Mouse (Mus musculus) G1E (cell line): ENCODE results near the gene Rbms1.

Experiments used
- CTCF ChIP-seq: IDR thresholded peaks from 2 replicates; pipeline ENCODE4 v1.5.1; 2012; ENCODE audit warnings: low read depth, low read length, inconsistent platforms, mixed read lengths
- GATA1 ChIP-seq: IDR thresholded peaks from 2 replicates; pipeline ENCODE4 v1.6.1; 2012; ENCODE audit warnings: borderline replicate concordance, low read length, inconsistent platforms, mixed read lengths
- POLR2AphosphoS5 ChIP-seq: IDR thresholded peaks from 2 replicates; pipeline ENCODE4 v1.6.1; 2012; ENCODE audit warnings: low read depth, low read length, inconsistent platforms; ENCODE audit not compliant: insufficient replicate concordance
- TAL1 ChIP-seq: conservative IDR thresholded peaks from 2 replicates; pipeline ENCODE4 v1.6.1; 2012; ENCODE audit warnings: low read depth, low read length, inconsistent platforms, mixed read lengths

DNA sequence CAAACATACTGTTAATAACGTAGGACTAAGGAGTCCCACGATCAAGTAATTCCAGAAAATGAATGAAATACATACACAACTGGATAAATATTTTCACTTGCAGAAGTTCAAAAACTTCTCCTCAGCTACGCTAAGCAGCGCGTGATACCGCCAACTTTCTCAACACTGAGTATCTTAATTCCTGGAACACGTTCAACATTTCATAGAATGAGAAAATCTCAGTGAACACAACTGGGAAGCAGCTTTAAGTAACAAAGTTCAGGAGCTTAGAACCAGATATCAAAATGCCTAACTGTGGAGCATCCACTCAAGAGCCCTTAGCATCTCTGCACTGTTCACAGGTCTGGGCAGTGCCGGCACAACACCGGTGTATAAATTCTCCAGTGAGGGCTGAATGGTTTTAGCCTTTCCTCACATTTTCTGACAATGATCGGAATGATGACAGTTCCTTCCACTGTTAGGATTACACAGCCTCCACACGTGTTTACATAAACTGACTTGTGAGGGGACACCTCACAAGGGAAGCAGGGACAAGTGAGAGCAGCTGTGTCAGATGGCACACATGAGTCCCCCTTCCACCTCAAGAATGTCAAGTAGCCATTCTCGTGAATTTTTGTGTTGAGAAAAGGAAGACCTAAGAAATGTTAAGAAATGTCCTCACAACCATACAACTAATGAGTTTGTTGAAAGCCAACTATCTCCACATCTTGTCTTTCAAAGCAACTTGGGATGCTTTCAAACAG, 93.8 kb downstream of the Rbms1 start:
- no peak for TF ChIP-seq CTCF
- no peak for TF ChIP-seq GATA1
- TF ChIP-seq POLR2AphosphoS5, result no peak
- TF ChIP-seq TAL1, result no peak
